Mouse (Mus musculus) layer of hippocampus, adult 2 months (tissue): ENCODE results near the gene Tet3. TPM values are rescaled to one million over a fixed set of nuclear protein-coding genes. Genes with fewer than 3 reads are reported as not detected.
"Not testable (repeated sequence)": the region's sequence is repeated elsewhere in the genome, so short reads cannot be mapped to it uniquely, and the experiment has no call there.

Experiments
- DNase-seq, 2 experiments: peaks; one replicate each; pipeline ENCODE4 v3.0.0; 2022; ENCODE audit warnings: low spot score in 2 of 2
- H3K27ac ChIP-seq: fragments of 200-600 bp; 2 replicates; pipeline ENCODE4 v1.8.1; 2022
- H3K4me3 ChIP-seq: fragments of 200-600 bp; 2 replicates; pipeline ENCODE4 v1.8.1; 2022; ENCODE audit warnings: mild to moderate bottlenecking
- CTCF ChIP-seq: fragments of 200-600 bp; conservative IDR thresholded peaks from 2 replicates; pipeline ENCODE4 v1.8.1; 2022; ENCODE audit warnings: antibody characterized with exemption, mild to moderate bottlenecking, moderate library complexity
- total RNA-seq, 2 experiments: library from RNA; stranded (reverse); gene quantifications; 2 replicates each; pipeline ENCODE4 v1.2.3; 2021

Gene Tet3
- total RNA-seq, 2 experiments from 2014 or later: 61.0 to 65.9 TPM

- peak; percentile 76 to 95 for DNase-seq
- H3K27ac ChIP-seq: no peak overlapping the region
- peak; percentile 97 for TF ChIP-seq CTCF
- H3K4me3 ChIP-seq: no peak overlapping the region
Measured at GRCm38 (mm10) chr6:83356569-83357138, 102.2 kb downstream of the Tet3 start.

GRCm38 (mm10) chr6:83354856-83355781, 103.8 kb downstream of the Tet3 start:
- DNase-seq: no peak

GRCm38 (mm10) chr6:83352666-83353410, 106.0 kb downstream of the Tet3 start:
- H3K4me3 ChIP-seq: no peak overlapping the region
- no peak for TF ChIP-seq CTCF
- peak overlapping the region; percentile 83 for H3K27ac ChIP-seq
- DNase-seq: no peak

More at GRCm38 (mm10) chr6:83354856-83355781, 103.8 kb downstream of the Tet3 start:
- H3K4me3 ChIP-seq: no peak overlapping the region
- no peak overlapping the region for H3K27ac ChIP-seq
- TF ChIP-seq CTCF: no peak

- Histone ChIP-seq H3K27ac (peak overlapping the region; percentile 83; the same call in 1 of the 2 replicates), H3K4me3 (no peak overlapping the region)
- DNase-seq: no peak
- no peak for TF ChIP-seq CTCF
Measured at GRCm38 (mm10) chr6:83351490-83352160, 107.3 kb downstream of the Tet3 start.

- DNase-seq: no peak
- no peak for TF ChIP-seq CTCF
- H3K27ac ChIP-seq: no peak overlapping the region
- no peak overlapping the region for H3K4me3 ChIP-seq
Measured at GRCm38 (mm10) chr6:83350851-83351405, 108.0 kb downstream of the Tet3 start.

GRCm38 (mm10) chr6:83350172-83350571, 108.7 kb downstream of the Tet3 start:
- Histone ChIP-seq H3K27ac (peak overlapping the region; percentile 95), H3K4me3 (peak overlapping the region; percentile 95)
- DNase-seq: no peak
- no peak for TF ChIP-seq CTCF

GRCm38 (mm10) chr6:83349274-83349958, 109.5 kb downstream of the Tet3 start:
- DNase-seq: peak; percentile 79 to 91
- peak; percentile 90 for TF ChIP-seq CTCF
- Histone ChIP-seq H3K4me3 (peak overlapping the region; percentile 95), H3K27ac (peak overlapping the region; percentile 95)

GRCm38 (mm10) chr6:83348873-83349272, 110.0 kb downstream of the Tet3 start, which contains the start of gene Bola3:
Gene Bola3, plus strand, starts transcription at chr6:83349147.
- H3K4me3 ChIP-seq: peak within 1 kb of the TSS; percentile 95
- H3K27ac ChIP-seq: peak within 1 kb of the TSS; percentile 95
- no peak for DNase-seq
- no peak for TF ChIP-seq CTCF

GRCm38 (mm10) chr6:83347916-83348315, 111.0 kb downstream of the Tet3 start:
- no peak for DNase-seq
- H3K4me3 ChIP-seq: no peak overlapping the region
- no peak overlapping the region for H3K27ac ChIP-seq
- TF ChIP-seq CTCF: no peak

GRCm38 (mm10) chr6:83345285-83345684, 113.6 kb downstream of the Tet3 start:
- H3K27ac ChIP-seq, DNase-seq, H3K4me3 ChIP-seq: not testable (repeated sequence)

GRCm38 (mm10) chr6:83342957-83343356, 115.9 kb downstream of the Tet3 start:
- H3K27ac ChIP-seq: no peak overlapping the region
- no peak for DNase-seq
- TF ChIP-seq CTCF: no peak
- no peak overlapping the region for H3K4me3 ChIP-seq

- no peak for TF ChIP-seq CTCF
- no peak overlapping the region for H3K27ac ChIP-seq
- DNase-seq: no peak
- no peak overlapping the region for H3K4me3 ChIP-seq
Measured at GRCm38 (mm10) chr6:83341387-83341786, 117.5 kb downstream of the Tet3 start.
